Mouse (Mus musculus) MEL (cell line): ENCODE data around the gene Dda1. TPM values are rescaled to one million over a fixed set of nuclear protein-coding genes. Genes with fewer than 3 reads are reported as not detected.
A peak's percentile ranks its signal among the peaks of the same experiment; 100 is the strongest.

Experiments used
- DNase-seq: peaks from one replicate; pipeline ENCODE4 v3.0.0; 2011; ENCODE audit warnings: low read depth, low spot score
- H3K27ac ChIP-seq: 2 replicates; pipeline ENCODE4 v1.5.1; 2012; ENCODE audit warnings: low read depth, mild to moderate bottlenecking, control low read depth, low read length, moderate library complexity; ENCODE audit not compliant: control insufficient read depth
- H3K27me3 ChIP-seq, 2 experiments: fragments of 150-350 bp in 1 of 2; sonication (generic) in 1 of 2; 2 replicates each; pipeline ENCODE4 v1.6.1; 2012; ENCODE audit warnings: low read length in 2 of 2, mild to moderate bottlenecking in 2 of 2, improper control_type of control experiment in 1 of 2, moderate library complexity in 1 of 2; ENCODE audit not compliant: insufficient read depth in 2 of 2, control insufficient read depth in 1 of 2
- H3K36me3 ChIP-seq, 2 experiments: 2 replicates each; pipeline ENCODE4 v1.6.1; 2012 to 2014; ENCODE audit warnings: low read length in 2 of 2, improper control_type of control experiment in 1 of 2, inconsistent platforms in 1 of 2, mild to moderate bottlenecking in 1 of 2; ENCODE audit not compliant: insufficient read depth in 2 of 2, control insufficient read depth in 1 of 2
- H3K4me1 ChIP-seq, 2 experiments: fragments of 150-350 bp in 1 of 2; sonication (generic) in 1 of 2; 2 replicates each; pipeline ENCODE4 v1.6.1; 2012; ENCODE audit warnings: low read length in 2 of 2, improper control_type of control experiment in 1 of 2, mild to moderate bottlenecking in 1 of 2; ENCODE audit not compliant: insufficient read depth in 2 of 2, control insufficient read depth in 1 of 2
- H3K4me3 ChIP-seq, 2 experiments: fragments of 150-350 bp in 1 of 2; sonication (generic) in 1 of 2; 2 replicates each; pipeline ENCODE4 v1.5.1; 2012; ENCODE audit warnings: low read depth in 2 of 2, low read length in 2 of 2, mild to moderate bottlenecking in 2 of 2, moderate library complexity in 2 of 2, control low read depth in 1 of 2, improper control_type of control experiment in 1 of 2; ENCODE audit not compliant: control insufficient read depth in 1 of 2, insufficient read depth in 1 of 2
- H3K79me2 ChIP-seq: 2 replicates; pipeline ENCODE4 v1.6.1; 2012; ENCODE audit warnings: mild to moderate bottlenecking, low read length, moderate library complexity; ENCODE audit not compliant: control insufficient read depth, poor library complexity, insufficient read depth
- H3K9ac ChIP-seq: 2 replicates; pipeline ENCODE4 v1.6.1; 2012; ENCODE audit warnings: low read depth, mild to moderate bottlenecking, control low read depth, low read length, moderate library complexity; ENCODE audit not compliant: control insufficient read depth, poor library complexity, severe bottlenecking
- H3K9me3 ChIP-seq: fragments of 150-350 bp; sonication (generic); replicated peaks from 2 replicates; pipeline ENCODE4 v1.6.1; 2012; ENCODE audit warnings: mild to moderate bottlenecking, low read length, improper control_type of control experiment, moderate library complexity; ENCODE audit not compliant: insufficient read depth
- EP300 ChIP-seq, 2 experiments: IDR thresholded peaks; 2 replicates each; pipeline ENCODE4 v1.6.1; 2011; ENCODE audit warnings: improper control_type of control experiment in 2 of 2, low read length in 2 of 2, low read depth in 1 of 2, mild to moderate bottlenecking in 1 of 2
- HCFC1 ChIP-seq: IDR thresholded peaks from 2 replicates; pipeline ENCODE4 v1.6.1; 2012; ENCODE audit warnings: low read depth, mild to moderate bottlenecking, inconsistent platforms, low read length, improper control_type of control experiment, moderate library complexity
- MAZ ChIP-seq: IDR thresholded peaks from 2 replicates; pipeline ENCODE4 v1.6.1; 2012; ENCODE audit warnings: low read depth, mild to moderate bottlenecking, inconsistent platforms, low read length, improper control_type of control experiment
- MXI1 ChIP-seq: IDR thresholded peaks from 2 replicates; pipeline ENCODE4 v1.6.1; 2011; ENCODE audit warnings: mild to moderate bottlenecking, low read depth, low read length, improper control_type of control experiment
- NELFE ChIP-seq: IDR thresholded peaks from 2 replicates; pipeline ENCODE4 v1.6.1; 2011; ENCODE audit warnings: low read depth, low read length, improper control_type of control experiment
- NRF1 ChIP-seq: IDR thresholded peaks from 2 replicates; pipeline ENCODE4 v1.6.1; 2014; ENCODE audit warnings: low read depth, mild to moderate bottlenecking, inconsistent platforms, low read length, improper control_type of control experiment, moderate library complexity; ENCODE audit not compliant: poor library complexity, insufficient read depth, severe bottlenecking
- POLR2A ChIP-seq, 2 experiments: IDR thresholded peaks; 2 replicates each; pipeline ENCODE4 v1.6.1; 2011 to 2012; ENCODE audit warnings: low read length in 2 of 2, mild to moderate bottlenecking in 2 of 2, control low read depth in 1 of 2, improper control_type of control experiment in 1 of 2, low read depth in 1 of 2, moderate library complexity in 1 of 2; ENCODE audit not compliant: control insufficient read depth in 1 of 2, insufficient read depth in 1 of 2, poor library complexity in 1 of 2
- RAD21 ChIP-seq: IDR thresholded peaks from 2 replicates; pipeline ENCODE4 v1.6.1; 2011; ENCODE audit warnings: mild to moderate bottlenecking, low read depth, low read length, improper control_type of control experiment
- SIN3A ChIP-seq: IDR thresholded peaks from 2 replicates; pipeline ENCODE4 v1.6.1; 2012; ENCODE audit warnings: low read length, improper control_type of control experiment, inconsistent platforms
- ZC3H11A ChIP-seq: IDR thresholded peaks from 2 replicates; pipeline ENCODE4 v1.6.1; 2012; ENCODE audit warnings: low read depth, mild to moderate bottlenecking, inconsistent platforms, low read length, improper control_type of control experiment
- ZMIZ1 ChIP-seq: IDR thresholded peaks from 2 replicates; pipeline ENCODE4 v1.6.1; 2012; ENCODE audit warnings: low read depth, mild to moderate bottlenecking, inconsistent platforms, low read length, improper control_type of control experiment, moderate library complexity
- polyA plus RNA-seq, 2 experiments: library from polyadenylated mRNA; stranded (reverse) in 1 of 2; unstranded in 1 of 2; fragments of >175 nt in 1 of 2; fragments of >200 nt in 1 of 2; gene quantifications; 2 replicates each; pipeline versions ENCODE4 v1.2.1 to v1.2.4; 2012; ENCODE audit warnings: low replicate concordance in 2 of 2, low read depth in 1 of 2; ENCODE audit not compliant: insufficient read length in 2 of 2, insufficient read depth in 1 of 2, missing spikeins in 1 of 2
- total RNA-seq: library from RNA; depleted of rRNA; stranded (reverse); fragments of 300-350 nt; gene quantifications from 2 replicates; pipeline ENCODE4 v1.2.3, GENCODE M21; 2012

The Dda1 gene
- total and polyA plus RNA-seq, 3 experiments, result 59.6 to 110 TPM; not detected in 1

DNA sequence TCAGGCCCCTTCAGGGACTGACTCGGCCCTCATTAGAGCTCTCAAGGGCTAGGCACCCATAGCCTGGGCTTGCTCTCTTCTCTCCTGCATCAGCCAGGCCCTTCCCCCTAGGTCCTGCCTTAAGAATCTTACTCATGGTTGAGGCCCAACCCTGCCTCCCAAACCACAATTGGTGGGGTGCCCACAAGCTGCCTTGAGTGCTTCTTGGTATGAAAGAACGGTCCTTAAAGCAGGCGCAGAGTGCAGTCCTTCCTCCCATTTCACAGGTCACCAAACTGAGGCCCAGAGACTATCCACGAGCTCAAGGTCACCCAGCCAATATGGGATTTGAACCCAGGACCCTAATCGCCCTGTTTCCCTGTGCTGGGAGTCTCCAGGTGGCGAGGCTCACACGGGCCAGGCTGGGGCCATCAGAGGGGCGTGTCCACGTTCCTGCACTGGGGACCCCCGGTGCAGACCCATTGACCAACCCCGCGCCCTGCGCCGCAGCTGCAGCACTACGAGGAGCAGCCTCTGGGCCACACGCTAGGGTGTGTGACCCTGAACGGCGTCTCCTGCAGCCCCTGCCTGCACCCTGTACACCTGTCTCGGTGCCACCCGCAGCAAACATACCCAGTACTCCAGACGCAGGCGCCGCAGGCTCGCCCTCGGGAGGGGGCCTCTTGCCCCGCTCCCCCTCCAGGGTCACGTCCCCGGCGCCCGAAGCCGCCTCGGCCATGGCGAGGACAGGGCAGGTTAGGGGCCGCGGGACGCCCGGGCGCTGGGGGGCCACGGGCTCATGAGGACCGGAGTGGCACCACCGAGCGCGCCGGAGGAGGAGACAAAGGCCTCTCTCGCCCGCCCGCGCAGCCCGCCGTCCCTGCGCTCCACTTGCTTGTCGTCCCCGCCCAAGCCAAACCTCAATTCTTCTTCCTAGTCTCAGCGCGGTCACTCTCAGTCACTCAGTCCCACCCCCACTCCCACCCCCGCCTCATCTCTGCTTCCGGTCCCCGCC, 16.4 kb downstream of the Dda1 start, which contains the start of gene Ano8:
Gene Ano8 (minus strand): TSS at position 822 of the 994 bp plus-strand sequence.
- H3K36me3 ChIP-seq, result no peaks in the 10 kb centered on the region
- H3K9ac ChIP-seq, result peak within 1 kb of the TSS; percentile 83
- peak within 1 kb of the TSS; percentile 12; the same call in 1 of the 2 replicates for H3K27ac ChIP-seq
- H3K4me3 ChIP-seq, result peak within 1 kb of the TSS; percentile 59 to 85
- peak; percentile 77 for TF ChIP-seq MXI1
- TF ChIP-seq POLR2A (IDR thresholded peaks at IDR 0.05; ENCODE audit: control insufficient read depth in 1 of 2, insufficient read depth in 1 of 2, low read depth in 1 of 2, low read length in 2 of 2, poor library complexity in 1 of 2), result peak; percentile 36 to 39; a peak in 2 of 4 replicates
- no peak for TF ChIP-seq ZC3H11A
- TF ChIP-seq EP300 (IDR thresholded peaks at IDR 0.05; ENCODE audit: low read depth in 1 of 2, low read length in 2 of 2), result 0 out of 4 replicates have a peak, but pooled peaks of 1 of the 2 experiments have one; percentile 15
- TF ChIP-seq SIN3A, result peak; percentile 86
- TF ChIP-seq HCFC1, result peak; percentile 68
- peak; percentile 73; the same call in 1 of the 2 replicates for TF ChIP-seq MAZ
- TF ChIP-seq RAD21, result no peak
- TF ChIP-seq NELFE, result peak; percentile 46; the same call in 1 of the 2 replicates
- TF ChIP-seq NRF1, result no peak; the same call in 1 of the 2 replicates
- peak; percentile 94 for DNase-seq
- H3K9me3 ChIP-seq, result no peaks in the 10 kb centered on the region
- no peaks in the 10 kb centered on the region for H3K27me3 ChIP-seq
- H3K4me1 ChIP-seq, result peaks cover 0 to 6% of the 10 kb centered on the region in 2 experiments; a peak in 2 of 4 replicates
- H3K79me2 ChIP-seq, result peaks cover 15% of the 10 kb centered on the region

DNA sequence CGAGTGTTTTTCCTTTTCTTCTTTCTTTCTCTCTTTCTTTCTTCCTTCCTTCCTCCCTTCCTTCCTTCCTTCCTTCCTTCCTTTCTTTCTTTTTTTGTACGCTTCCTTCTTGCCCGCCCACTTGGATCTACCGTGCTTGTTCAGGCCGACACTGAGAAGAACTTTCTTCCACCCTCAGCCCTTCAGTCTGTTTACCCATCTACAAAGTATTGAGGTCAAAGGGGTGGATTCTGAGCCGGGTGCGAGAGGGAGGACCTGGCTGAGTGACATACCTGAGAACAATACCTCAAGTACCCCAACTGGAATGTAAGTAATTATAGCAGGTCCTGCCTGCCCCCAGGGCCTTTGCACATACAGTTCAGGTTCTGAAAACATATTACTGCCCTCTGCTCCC, 17.1 kb downstream of the Dda1 start:
- H3K9ac ChIP-seq, result peak overlapping the region; percentile 31
- TF ChIP-seq ZMIZ1, result no peak
- TF ChIP-seq SIN3A, result peak; percentile 15
- peaks cover 0 to 6% of the 10 kb centered on the region in 2 experiments; a peak in 2 of 4 replicates for H3K4me1 ChIP-seq

More for the DNA sequence above, 17.1 kb downstream of the Dda1 start:
- H3K36me3 ChIP-seq, result no peaks in the 10 kb centered on the region
- no peak for DNase-seq
- H3K79me2 ChIP-seq, result peaks cover 15% of the 10 kb centered on the region
- no peaks in the 10 kb centered on the region for H3K9me3 ChIP-seq
- peak overlapping the region; percentile 12; the same call in 1 of the 2 replicates for H3K27ac ChIP-seq
- H3K27me3 ChIP-seq, result no peaks in the 10 kb centered on the region
- H3K4me3 ChIP-seq, result peak overlapping the region; percentile 27 to 34; a peak in 3 of 4 replicates
